In genomic region chr14:79178247-79178646, GRCm38 (mm10) we compare ENCODE assay signal across 16 mouse cellular contexts.
"Had no signal": no experiment of that assay in that cellular context is flagged by ENCODE, and none has a peak within 500 bp of the region (broad histone marks: within the 10 kb centered on the region; RNA-seq: fewer than 3 reads in every experiment).

No protein-coding gene starts in this region.

- ATAC-seq: lung, postnatal 0 days; midbrain, embryonic 13.5 days; midbrain, embryonic 16.5 days had no signal

- H3K4me3 ChIP-seq: kidney, embryonic 15.5 days; liver, embryonic 13.5 days; midbrain, embryonic 13.5 days; myocyte; neural tube, embryonic 13.5 days had no signal

- H3K4me1 ChIP-seq: liver, embryonic 13.5 days; midbrain, embryonic 13.5 days had no signal

- H3K4me2 ChIP-seq: kidney, embryonic 15.5 days; liver, embryonic 13.5 days; midbrain, embryonic 13.5 days; neural tube, embryonic 13.5 days had no signal

- H3K9me3 ChIP-seq: kidney, embryonic 15.5 days; neural tube, embryonic 13.5 days had no signal

- H3K9ac ChIP-seq: kidney, embryonic 15.5 days; liver, embryonic 13.5 days; midbrain, embryonic 13.5 days; neural tube, embryonic 13.5 days had no signal

- DNase-seq: kidney, adult 11 months; kidney, adult 8-10 months; kidney, postnatal 10 days; kidney, postnatal 36 days; liver, embryonic 13.5 days; lung, adult 2 months; lung, postnatal 4 days; thymus, adult 18-20 months; thymus, postnatal 36 days had no signal

- H3K27ac ChIP-seq: kidney, embryonic 15.5 days; liver, embryonic 13.5 days; midbrain, embryonic 13.5 days; neural tube, embryonic 13.5 days; stomach, postnatal 0 days had no signal

- H3K27me3 ChIP-seq: kidney, embryonic 15.5 days; liver, embryonic 13.5 days; midbrain, embryonic 13.5 days; neural tube, embryonic 13.5 days had no signal
